Mouse (Mus musculus): ENCODE measurements at regions not wholly inside any gene's neighbourhood (a gene's known extent, or its start where the extent isn't known, plus 50 kb on each side); places are given as distances from the start of the nearest gene placed in this dataset.

GRCm38 (mm10) chr8:56733318-56733717 lies 182.4 kb downstream of the Fbxo8 start:
- Histone ChIP-seq H3K4me1 (ENCODE audit: control insufficient read depth) (no peaks in the 10 kb centered on the region), H3K9me3 (ENCODE audit: control insufficient read depth, low read length) (peaks cover 2% of the 10 kb centered on the region; the same call in 1 of the 2 replicates), H3K4me3 (replicated peaks) (no peak overlapping the region), H3K36me3 (ENCODE audit: control insufficient read depth) (no peaks in the 10 kb centered on the region), H3K27me3 (ENCODE audit: control insufficient read depth) (no peaks in the 10 kb centered on the region)
- TF ChIP-seq GATA1 (IDR thresholded peaks at IDR 0.05; ENCODE audit: low read length) = no peak
- no peak for TF ChIP-seq TAL1 (IDR thresholded peaks at IDR 0.05; ENCODE audit: low read length)

GRCm38 (mm10) chr8:56735021-56735420 lies 184.1 kb downstream of the Fbxo8 start:
- peaks cover 2% of the 10 kb centered on the region; the same call in 1 of the 2 replicates for H3K9me3 ChIP-seq (ENCODE audit: control insufficient read depth, low read length)
- no peaks in the 10 kb centered on the region for H3K36me3 ChIP-seq (ENCODE audit: control insufficient read depth)
- no peaks in the 10 kb centered on the region for H3K27me3 ChIP-seq (ENCODE audit: control insufficient read depth)
- H3K4me3 ChIP-seq (replicated peaks) = no peak overlapping the region
- H3K4me1 ChIP-seq (ENCODE audit: control insufficient read depth) = no peaks in the 10 kb centered on the region
- TF ChIP-seq GATA1 (IDR thresholded peaks at IDR 0.05; ENCODE audit: low read length) = no peak
- TF ChIP-seq TAL1 (IDR thresholded peaks at IDR 0.05; ENCODE audit: low read length) = no peak

DNA sequence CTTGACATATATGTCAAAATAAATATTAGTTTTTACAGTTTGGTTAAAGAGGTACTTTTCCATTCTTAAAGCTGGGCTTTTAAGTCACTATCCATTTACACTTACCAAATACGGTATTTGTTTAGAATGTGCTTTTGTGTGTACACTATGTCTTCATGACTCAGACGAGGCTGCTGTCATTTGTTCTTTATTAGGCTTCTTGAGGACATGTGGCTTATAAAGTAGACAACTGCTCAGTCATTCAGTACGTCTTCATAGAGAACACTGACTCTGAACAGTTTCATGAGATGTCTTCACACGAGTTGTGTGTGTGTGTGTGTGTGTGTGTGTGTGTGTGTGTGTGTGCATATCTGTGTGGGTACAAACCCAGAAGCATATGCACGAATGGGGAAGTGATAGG lies 216.1 kb downstream of the Fbxo8 start:
- no peaks in the 10 kb centered on the region for H3K36me3 ChIP-seq (ENCODE audit: control insufficient read depth)
- TF ChIP-seq TAL1 (IDR thresholded peaks at IDR 0.05; ENCODE audit: low read length) = no peak
- no peak for TF ChIP-seq GATA1 (IDR thresholded peaks at IDR 0.05; ENCODE audit: low read length)
- H3K4me3 ChIP-seq (replicated peaks) = no peak overlapping the region
- H3K27me3 ChIP-seq (ENCODE audit: control insufficient read depth) = no peaks in the 10 kb centered on the region
- H3K4me1 ChIP-seq (ENCODE audit: control insufficient read depth) = no peaks in the 10 kb centered on the region
- H3K9me3 ChIP-seq (ENCODE audit: control insufficient read depth, low read length) = no peaks in the 10 kb centered on the region

DNA sequence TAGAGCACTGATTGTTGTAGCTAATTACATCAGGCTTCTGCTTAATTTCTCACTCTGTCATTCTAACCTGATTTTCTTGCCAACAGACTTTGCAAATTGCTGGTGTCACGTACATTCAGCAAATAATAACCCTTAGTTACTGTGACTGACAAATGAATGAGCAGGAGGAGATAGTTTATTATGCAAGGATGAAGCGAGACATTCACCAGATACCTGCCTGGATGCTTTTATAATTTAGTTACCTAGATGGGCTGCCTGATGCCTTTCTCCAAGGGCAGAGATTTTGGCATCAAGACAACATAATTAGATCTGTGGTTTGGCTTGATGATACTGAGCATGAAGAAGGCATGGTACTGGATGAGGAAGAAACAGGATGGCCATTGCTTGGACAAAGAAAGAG lies 233.6 kb downstream of the Fbxo8 start:
- no peak for TF ChIP-seq TAL1 (IDR thresholded peaks at IDR 0.05; ENCODE audit: low read length)
- no peak for TF ChIP-seq GATA1 (IDR thresholded peaks at IDR 0.05; ENCODE audit: low read length)
- H3K27me3 ChIP-seq (ENCODE audit: control insufficient read depth) = no peaks in the 10 kb centered on the region
- no peaks in the 10 kb centered on the region for H3K9me3 ChIP-seq (ENCODE audit: control insufficient read depth, low read length)
- H3K36me3 ChIP-seq (ENCODE audit: control insufficient read depth) = no peaks in the 10 kb centered on the region
- no peaks in the 10 kb centered on the region for H3K4me1 ChIP-seq (ENCODE audit: control insufficient read depth)
- H3K4me3 ChIP-seq (replicated peaks) = no peak overlapping the region

- H3K9me3 ChIP-seq (ENCODE audit: control insufficient read depth, low read length) = no peaks in the 10 kb centered on the region
- TF ChIP-seq GATA1 (IDR thresholded peaks at IDR 0.05; ENCODE audit: low read length) (no peak), TAL1 (IDR thresholded peaks at IDR 0.05; ENCODE audit: low read length) (no peak)
- H3K27me3 ChIP-seq (ENCODE audit: control insufficient read depth) = no peaks in the 10 kb centered on the region
- no peaks in the 10 kb centered on the region for H3K36me3 ChIP-seq (ENCODE audit: control insufficient read depth)
- H3K4me1 ChIP-seq (ENCODE audit: control insufficient read depth) = no peaks in the 10 kb centered on the region
- no peak overlapping the region for H3K4me3 ChIP-seq (replicated peaks)
These were observed 238.8 kb downstream of the Fbxo8 start for GRCm38 (mm10) chr8:56789549-56790270.

DNA sequence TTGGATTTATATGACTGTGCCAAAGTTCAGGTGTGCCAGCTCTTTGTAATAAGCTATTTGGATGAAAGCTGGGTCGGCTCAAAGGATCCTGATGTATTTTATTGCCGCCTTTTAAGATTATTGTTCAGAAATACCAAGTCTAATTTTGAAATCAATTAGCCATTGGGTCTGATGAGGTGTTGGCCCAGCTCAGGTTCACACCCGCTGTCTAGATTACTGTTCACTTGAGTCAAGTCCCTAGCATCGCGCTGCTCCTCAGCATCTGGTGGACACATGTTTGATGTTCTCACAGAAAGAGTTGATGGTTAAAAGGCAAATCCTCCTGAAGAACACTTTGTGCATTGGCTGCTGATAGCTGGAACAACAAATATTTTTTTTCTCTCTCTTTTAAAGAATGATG lies 281.8 kb downstream of the Fbxo8 start:
- H3K4me1 ChIP-seq (ENCODE audit: control insufficient read depth) = no peaks in the 10 kb centered on the region
- H3K27me3 ChIP-seq (ENCODE audit: control insufficient read depth) = no peaks in the 10 kb centered on the region
- TF ChIP-seq GATA1 (IDR thresholded peaks at IDR 0.05; ENCODE audit: low read length) (no peak), TAL1 (IDR thresholded peaks at IDR 0.05; ENCODE audit: low read length) (no peak)
- H3K36me3 ChIP-seq (ENCODE audit: control insufficient read depth) = no peaks in the 10 kb centered on the region
- no peak overlapping the region for H3K4me3 ChIP-seq (replicated peaks)
- no peaks in the 10 kb centered on the region; the same call in 1 of the 2 replicates for H3K9me3 ChIP-seq (ENCODE audit: control insufficient read depth, low read length)

- Histone ChIP-seq H3K4me1 (ENCODE audit: control insufficient read depth) (no peaks in the 10 kb centered on the region), H3K4me3 (replicated peaks) (no peak overlapping the region), H3K27me3 (ENCODE audit: control insufficient read depth) (no peaks in the 10 kb centered on the region), H3K36me3 (ENCODE audit: control insufficient read depth) (no peaks in the 10 kb centered on the region), H3K9me3 (ENCODE audit: control insufficient read depth, low read length) (no peaks in the 10 kb centered on the region; the same call in 1 of the 2 replicates)
- TF ChIP-seq GATA1 (IDR thresholded peaks at IDR 0.05; ENCODE audit: low read length) (no peak), TAL1 (IDR thresholded peaks at IDR 0.05; ENCODE audit: low read length) (no peak)
These were observed 282.2 kb downstream of the Fbxo8 start for GRCm38 (mm10) chr8:56833129-56833528.

DNA sequence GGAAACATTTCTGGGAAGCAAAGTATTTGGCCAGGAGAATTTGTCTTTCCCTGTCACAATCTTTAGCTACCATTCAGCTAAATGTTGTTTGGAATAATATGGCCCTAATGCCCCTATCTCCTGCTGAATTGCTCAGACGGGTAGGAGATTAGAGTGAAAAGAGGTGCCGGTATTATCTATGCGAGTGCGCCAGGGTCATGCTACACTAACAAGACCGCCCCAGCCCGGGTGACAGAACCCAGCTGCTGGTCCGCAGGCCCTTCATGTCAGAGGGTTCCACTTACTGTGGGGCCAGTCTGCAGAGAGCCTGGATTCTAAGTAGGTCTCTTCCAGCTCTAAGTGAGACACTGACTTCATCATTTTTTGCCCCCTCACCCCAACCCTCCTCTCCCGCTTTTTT lies 332.6 kb downstream of the Fbxo8 start:
- H3K4me1 ChIP-seq (ENCODE audit: control insufficient read depth) = no peaks in the 10 kb centered on the region
- no peaks in the 10 kb centered on the region for H3K9me3 ChIP-seq (ENCODE audit: control insufficient read depth, low read length)
- H3K4me3 ChIP-seq (replicated peaks) = no peak overlapping the region
- H3K36me3 ChIP-seq (ENCODE audit: control insufficient read depth) = no peaks in the 10 kb centered on the region
- TF ChIP-seq TAL1 (IDR thresholded peaks at IDR 0.05; ENCODE audit: low read length) (no peak), GATA1 (IDR thresholded peaks at IDR 0.05; ENCODE audit: low read length) (no peak)
- H3K27me3 ChIP-seq (ENCODE audit: control insufficient read depth) = no peaks in the 10 kb centered on the region

DNA sequence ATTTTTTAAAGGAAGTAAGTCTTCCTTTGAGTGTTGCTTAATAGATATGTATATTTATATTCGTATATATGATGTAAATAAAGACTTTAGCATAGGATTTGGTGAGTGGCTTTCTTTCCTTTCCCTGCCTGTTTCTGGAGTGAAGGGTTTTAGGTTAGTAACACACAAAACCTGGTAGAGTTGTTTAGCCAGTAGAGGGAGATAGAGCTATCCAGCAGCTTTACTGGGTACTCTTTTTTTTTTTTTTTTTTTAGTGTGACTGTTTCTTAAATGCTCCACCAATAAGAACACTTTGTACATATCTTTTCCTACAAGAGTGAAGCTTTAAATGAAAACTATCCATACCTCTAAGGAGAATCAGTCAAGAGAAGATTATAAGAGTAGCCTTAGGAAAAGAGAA lies 333.3 kb downstream of the Fbxo8 start:
- H3K9me3 ChIP-seq (ENCODE audit: control insufficient read depth, low read length) = no peaks in the 10 kb centered on the region
- TF ChIP-seq TAL1 (IDR thresholded peaks at IDR 0.05; ENCODE audit: low read length) = no peak
- no peak for TF ChIP-seq GATA1 (IDR thresholded peaks at IDR 0.05; ENCODE audit: low read length)
- no peaks in the 10 kb centered on the region for H3K36me3 ChIP-seq (ENCODE audit: control insufficient read depth)
- H3K4me3 ChIP-seq (replicated peaks) = no peak overlapping the region
- no peaks in the 10 kb centered on the region for H3K4me1 ChIP-seq (ENCODE audit: control insufficient read depth)
- H3K27me3 ChIP-seq (ENCODE audit: control insufficient read depth) = no peaks in the 10 kb centered on the region

DNA sequence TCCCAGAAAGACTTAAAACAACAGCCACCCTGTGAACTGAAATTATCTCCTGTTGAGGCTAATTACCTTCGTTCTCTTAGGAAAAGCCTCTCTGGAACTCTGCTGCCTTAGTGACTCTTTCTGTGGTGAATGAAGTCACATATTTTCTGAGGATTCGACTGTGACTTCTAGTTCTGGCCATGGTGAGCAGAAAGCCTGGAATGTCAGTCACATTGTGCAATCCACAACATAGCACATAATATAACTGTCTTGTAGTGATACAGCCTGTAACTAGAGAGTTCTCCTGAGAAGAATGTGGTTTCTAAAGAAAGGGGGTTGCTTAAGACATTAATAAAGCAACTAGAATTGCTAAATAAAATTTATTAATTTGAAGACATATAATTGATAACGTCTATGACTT lies 342.7 kb downstream of the Fbxo8 start:
- Histone ChIP-seq H3K36me3 (ENCODE audit: control insufficient read depth) (no peaks in the 10 kb centered on the region), H3K27me3 (ENCODE audit: control insufficient read depth) (no peaks in the 10 kb centered on the region), H3K4me1 (ENCODE audit: control insufficient read depth) (no peaks in the 10 kb centered on the region), H3K9me3 (ENCODE audit: control insufficient read depth, low read length) (no peaks in the 10 kb centered on the region), H3K4me3 (replicated peaks) (no peak overlapping the region)
- TF ChIP-seq GATA1 (IDR thresholded peaks at IDR 0.05; ENCODE audit: low read length) (no peak), TAL1 (IDR thresholded peaks at IDR 0.05; ENCODE audit: low read length) (no peak)

Measured in erythroblast, embryonic 14.5 days (primary cell).